Mouse (Mus musculus) embryo, embryonic 9.5 days (tissue): ENCODE results near the gene Met.

Source experiments
- DNase-seq: peaks from one replicate; pipeline ENCODE4 v3.0.0-alpha.2; 2017; ENCODE audit errors: extremely low spot score

The Met gene

DNA sequence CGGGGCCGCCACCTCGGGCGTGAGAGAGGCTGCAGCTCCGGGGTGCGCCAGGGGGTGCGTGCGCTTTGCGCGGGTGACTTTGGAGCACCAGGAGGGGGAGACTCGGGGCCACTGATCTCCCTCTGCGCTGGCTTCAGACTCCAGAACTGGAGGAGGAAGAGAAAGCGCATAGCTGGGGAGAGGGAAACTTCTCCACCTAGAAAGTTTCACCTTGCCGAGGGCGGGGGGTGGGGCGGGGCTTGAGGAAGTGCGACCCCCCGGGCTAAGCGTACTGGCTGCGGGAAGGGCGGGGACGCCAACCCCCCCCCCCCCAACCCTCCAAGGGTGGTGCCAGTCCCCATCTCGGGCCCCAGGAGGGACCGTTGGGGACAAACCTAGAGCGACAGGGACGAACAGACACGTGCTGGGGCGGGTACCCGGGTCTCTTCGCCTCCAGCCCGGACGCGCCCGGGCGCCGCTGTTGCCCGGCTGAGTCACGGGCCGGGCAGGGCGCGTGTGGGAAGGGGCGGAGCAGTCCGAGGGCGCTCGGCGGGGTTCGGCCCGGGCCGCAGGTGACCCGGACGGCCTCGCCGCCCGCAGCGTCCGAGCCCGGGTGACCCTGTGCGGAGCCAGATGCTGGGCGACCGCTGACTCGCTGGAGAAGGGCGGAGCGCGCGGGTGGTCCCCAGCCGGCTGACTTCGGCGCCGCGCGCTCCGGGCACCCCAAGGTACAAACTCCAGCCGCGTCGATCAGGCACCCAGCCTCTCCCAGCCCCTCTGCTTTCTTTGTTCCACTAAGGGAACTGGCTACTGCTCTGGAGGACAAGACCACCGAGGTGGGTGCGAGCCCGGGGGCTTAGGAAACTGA is at the start of gene Met:
TSS of gene Met (plus strand) at position 367 of the 847 bp plus-strand sequence.
- DNase-seq: peak; percentile 69

DNA sequence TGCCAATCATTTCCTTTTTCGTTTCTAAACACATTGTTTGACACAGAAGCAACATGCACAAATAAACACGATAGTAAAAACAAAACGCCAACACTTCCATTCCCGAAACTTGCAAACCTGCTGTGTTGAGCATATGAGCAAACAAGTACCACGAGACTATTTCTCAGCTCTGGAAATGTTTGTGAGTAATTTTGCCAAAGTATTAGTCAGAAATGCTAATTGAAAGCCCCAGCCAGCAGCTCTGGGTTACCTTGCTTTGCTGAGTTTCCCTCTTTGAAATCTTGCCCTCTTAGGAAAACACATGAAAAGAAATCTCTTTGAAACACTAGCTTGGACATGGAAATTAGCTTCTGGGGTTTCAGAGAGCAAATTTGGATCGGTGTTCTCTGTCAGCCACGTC is 45.4 kb upstream of the Met start:
- DNase-seq: no peak

DNA sequence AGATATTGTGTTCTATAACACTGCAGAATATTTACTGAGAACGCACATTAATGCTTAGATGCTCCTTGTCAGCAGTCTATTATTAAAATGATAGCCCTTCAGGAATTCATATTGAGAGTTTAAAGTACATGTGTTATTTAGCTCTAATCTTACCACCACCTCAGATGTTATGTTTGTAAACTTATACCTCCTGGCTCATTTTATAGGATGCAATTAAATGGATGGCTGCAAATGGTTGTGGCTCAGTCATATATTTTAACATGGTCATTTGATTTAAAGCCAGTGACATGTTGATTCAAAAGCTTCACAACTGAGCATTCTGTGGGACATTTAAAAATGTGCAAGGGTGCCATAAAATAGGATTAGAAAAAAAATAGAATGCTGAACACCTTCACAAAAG is 41.2 kb upstream of the Met start:
- DNase-seq: no peak

DNA sequence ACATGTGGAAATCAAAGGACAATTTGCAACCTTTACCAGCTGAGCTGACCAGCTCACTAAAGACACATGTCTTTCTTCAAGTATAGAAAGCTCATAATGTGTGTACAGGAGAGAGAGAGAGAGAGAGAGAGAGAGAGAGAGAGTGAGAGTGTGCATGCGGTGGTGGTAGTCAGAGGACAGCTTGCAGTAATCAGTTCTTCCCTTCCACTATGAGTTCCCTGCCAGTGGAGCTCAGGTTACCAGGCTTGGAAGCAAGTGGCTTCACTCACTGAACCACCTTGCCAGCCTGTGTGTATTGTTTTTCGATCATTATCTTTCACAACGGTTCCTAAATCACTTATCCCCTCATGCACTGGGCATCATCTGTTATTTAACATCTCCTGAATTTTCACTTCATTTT is 34.6 kb upstream of the Met start:
- no peak for DNase-seq

DNA sequence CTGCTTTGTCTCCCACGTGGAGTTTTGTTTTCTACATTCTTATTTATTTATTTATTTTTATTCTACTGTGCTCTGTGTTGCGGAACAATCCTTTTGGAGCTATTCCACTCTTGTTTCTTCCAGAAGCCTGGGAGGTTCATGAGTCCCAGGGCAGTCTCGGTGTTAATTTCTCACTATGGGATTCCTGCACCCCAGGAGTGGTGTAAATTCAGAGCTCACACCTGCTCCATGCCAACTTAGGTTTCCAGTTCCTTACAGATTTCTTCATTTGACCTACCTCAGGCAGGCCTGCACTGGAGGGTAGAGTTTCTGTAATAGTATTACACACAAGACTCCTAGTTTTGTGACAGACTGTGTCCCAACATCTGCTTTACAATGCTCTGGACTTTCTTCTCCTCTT is 34.0 kb upstream of the Met start:
- DNase-seq: no peak

DNA sequence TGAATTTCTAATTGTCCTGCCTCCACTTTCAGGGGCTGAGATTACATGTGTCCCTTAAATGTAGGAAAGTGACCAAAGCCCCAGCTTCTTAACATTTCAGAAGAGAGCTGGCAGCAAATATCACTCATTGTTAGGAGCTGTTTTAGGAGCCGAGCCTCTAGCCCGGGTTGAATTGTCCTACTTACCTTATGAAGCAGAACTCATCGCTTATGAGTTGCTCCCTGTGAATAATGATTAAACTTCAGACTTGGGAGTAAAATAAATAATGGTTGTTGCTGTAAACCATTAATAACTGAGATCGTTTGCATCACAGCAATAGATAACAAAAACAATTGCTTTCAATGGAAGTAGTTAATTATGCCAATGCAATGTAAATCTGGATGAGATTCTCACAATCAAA is 20.3 kb upstream of the Met start:
- DNase-seq: no peak

DNA sequence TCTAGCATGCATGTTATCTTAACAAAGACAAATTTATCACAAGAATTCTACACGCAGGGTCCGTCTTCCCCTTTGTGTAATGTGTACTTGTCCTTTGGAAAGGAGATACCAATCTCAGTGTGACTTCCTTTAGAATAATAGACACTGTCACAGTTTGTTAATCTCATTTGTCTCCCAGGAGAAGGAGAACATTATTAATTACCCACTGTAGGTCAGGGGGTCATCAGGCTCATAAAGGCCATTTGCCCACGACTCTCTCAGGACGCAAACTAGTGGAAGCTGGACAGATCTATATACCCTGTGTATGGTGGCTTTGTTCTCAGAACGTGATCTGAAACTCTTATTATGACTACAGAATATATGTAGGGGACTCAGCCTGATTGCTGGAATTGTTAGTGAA is 12.3 kb upstream of the Met start:
- peak; percentile 38 for DNase-seq

DNA sequence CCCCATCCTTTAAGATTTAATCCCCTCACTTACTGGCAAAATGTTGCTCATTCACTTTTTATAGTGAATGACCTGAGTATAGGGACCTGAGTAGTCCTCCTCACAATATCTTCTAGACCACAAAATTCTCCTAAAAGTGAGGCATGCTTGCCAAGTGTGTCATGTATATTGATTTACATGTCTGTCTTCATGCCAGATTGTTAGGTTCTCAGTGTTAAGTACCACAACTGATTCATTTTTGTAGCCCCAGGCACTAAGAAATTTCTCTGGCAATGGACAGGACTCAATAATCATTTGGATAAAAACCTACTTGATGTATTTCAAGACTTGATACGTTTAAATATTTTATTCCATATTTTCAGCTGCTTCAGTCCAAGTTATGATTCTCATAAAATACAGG is 8.5 kb upstream of the Met start:
- DNase-seq: no peak

DNA sequence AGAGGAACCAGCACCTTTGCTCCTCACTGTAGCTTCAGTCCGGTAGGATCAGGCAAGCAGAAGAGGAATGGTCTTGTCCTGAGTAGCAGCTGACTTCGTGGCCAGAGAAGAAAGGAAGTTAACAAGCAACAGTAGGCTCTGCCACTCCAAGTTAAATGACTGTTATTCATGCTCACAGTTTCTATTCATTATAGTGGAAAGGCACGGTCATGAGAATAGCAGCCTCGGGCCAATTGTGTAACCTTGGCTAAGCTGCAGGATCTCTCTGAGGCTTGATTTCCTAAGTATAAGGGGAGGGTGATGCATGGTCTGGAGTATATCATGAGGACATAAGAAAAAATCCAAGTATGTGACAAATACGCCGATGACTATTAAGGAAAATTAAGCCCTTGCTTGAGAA is 4.0 kb upstream of the Met start:
- DNase-seq: no peak

DNA sequence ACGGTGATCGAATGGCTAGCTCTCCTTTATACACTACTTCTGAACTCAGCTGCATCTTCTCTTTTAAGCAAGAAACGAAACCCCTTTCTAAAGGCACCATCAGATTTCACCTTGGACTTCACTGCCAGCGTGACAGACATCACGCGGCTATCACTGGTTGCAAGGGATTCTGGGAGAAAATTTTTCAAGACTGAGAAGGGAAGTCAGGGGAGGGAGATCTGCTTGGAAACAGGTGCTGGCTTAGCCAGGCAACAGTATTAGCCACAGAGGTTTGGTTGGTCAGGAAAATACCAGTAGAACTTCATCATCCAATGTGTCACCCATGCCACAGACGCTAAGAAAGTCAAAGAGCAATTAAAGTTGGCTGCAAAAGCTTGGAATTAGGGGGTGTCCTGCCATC is 2.2 kb upstream of the Met start:
- DNase-seq: no peak

DNA sequence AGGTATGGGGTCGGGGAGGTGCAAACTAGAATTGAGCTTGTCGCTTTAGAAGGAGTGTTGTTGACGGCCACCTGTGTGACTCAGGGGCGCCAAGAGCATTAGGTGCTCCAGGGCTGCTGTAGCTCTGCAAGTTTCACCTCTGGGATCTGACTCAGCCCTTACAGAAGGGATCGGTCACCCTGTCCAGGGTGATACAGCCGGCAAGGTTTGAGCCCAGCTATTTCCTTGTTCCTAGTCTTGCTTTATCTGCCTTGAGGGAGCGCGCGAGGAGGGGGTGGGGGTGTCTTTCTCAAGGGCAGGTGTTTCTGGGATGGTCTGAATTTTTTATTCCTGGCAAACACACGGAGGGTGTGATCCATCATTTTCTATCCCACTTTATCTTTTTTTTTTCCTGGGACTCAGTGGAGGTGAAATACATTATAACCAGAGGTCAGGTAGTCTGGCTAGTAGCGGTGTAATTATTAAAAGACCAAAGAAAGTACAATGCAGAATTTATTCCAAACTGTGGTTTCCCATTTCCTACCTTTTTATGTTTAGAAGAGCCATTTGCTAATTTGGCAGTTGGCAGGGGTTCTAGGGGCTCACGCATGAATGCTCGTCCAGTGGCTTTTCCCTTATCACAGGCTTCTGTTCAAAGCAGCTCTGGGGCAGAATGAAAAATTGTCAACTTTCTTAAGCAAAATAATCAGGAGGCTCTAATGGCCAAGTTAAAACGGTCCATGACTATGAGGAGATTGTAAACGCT is 853 bp downstream of the Met start:
- DNase-seq: no peak

DNA sequence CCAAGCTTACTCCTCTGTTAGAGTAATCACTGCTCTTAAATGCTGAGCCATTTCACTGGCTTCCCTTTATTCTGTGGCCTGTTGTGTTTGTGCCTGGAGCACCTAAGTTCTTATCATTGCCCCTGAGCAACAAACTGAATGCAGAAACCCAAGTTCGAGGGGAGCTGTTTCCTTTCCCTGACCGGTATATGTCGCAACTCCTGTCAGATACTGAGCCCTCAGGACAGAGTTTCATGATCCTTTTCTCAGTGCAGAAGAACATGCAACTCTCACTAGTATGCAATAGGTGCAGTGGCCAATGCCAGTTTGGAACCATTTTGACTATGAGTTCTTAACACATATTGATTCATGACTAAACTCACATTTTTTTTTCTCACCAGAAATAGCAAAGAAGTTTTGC is 2.9 kb downstream of the Met start:
- no peak for DNase-seq

DNA sequence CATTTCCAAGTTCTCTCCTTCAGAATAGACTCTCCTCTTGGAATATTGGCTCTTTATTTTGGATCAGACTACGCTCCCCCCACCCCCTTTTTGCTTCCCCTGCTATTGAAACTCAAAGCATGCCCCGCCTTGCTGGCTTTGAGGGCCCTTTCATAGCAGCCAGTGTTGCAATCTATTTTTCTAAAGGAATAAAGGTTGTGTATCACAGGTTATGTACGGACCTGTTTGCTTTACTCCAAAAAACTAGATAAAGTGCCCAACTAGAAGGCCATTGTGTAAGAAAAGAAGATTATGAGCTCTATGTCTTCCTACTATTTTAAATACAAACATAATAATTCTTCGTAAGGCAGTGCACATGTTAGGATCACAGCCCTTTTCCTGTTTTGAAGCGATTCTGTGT is 5.4 kb downstream of the Met start:
- DNase-seq: no peak

DNA sequence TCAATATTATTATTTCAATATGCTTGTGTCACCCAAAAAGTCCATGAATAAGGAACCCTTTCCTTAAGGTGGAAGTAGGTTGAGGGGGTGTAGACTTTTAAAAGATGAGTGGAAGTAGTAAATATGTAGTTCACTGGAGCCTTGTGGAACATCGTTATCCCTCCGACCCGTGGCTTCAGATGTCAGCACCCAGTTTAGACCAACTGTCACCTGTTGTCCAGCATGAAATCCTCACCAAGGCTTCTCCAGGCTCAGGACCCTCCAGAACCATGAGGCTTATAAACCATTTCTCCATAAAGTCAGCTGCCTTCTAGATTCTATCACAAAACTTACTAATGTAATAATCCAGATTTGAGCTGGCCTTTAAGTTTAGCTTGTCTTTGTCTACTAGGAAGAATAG is 9.5 kb downstream of the Met start:
- no peak for DNase-seq

DNA sequence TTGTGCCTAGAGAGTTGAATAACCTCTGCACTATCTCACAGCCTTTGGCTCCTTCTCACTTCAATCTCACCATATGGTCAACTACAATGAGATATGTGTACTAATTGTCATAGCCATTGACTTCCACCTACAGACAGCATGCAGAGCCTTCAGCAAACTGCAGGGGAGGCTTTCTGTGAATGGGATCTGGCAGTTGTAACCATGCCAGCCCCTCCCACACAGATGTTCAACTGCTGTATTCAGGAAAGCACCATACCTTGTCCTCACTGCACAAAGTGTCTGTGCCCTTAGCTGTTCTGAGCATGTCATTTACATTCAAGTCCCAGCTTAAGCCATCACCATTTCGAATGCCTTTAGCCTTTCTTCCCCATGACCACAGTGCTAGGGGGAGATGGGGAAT is 14.2 kb downstream of the Met start:
- no peak for DNase-seq

DNA sequence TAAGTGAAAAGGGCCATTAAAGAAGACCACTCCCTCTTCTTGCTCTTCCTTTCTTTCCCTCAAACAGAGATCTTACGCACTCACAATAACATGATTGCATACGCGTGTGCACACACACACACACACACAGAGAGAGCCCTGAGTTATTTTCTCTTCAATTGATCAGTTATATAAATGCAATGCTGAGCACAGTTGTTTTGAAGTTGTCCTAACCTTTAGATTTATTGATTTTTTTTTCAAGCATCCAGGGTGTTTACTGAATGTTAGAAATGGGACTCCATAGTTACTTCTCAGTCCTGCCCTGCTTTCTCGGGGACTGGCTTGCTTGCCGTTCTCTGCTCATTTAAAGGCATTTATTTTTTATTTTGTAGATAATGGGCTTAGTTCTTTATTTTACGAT is 14.7 kb downstream of the Met start:
- DNase-seq: no peak

DNA sequence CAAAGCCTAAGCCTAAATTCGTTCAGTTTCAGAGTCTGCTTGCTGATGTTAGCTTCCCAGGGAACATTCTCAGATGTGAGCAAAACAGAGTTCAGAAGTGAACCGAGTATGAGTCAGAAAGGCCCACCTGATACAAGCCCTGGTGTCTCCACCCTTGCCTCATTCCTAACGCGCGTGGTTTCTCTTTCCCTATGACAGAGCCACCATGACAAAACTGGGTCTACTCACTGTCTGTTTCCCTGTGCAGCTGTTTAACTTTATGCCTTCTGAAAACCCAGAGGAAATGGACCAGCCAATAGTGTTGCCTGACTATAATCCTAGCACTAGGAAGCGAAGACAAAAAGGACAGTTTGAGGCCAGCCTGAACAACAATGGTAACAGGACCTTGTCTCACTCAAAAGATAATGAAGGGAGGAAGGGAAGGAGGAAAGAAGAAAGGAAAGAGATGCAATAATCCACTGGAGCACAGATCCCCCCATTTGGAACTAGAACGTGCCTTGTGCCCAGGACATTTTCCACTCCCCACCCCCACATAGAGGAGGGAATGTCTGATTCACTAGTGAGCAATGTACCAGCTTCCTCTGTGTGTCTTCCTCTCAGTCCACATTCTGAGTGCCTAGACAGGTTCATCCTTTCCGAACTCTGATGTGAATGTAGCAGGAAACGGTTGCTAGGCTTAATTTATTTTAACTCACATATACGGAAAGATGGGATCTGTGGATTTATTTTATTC is 15.4 kb downstream of the Met start:
- no peak for DNase-seq

DNA sequence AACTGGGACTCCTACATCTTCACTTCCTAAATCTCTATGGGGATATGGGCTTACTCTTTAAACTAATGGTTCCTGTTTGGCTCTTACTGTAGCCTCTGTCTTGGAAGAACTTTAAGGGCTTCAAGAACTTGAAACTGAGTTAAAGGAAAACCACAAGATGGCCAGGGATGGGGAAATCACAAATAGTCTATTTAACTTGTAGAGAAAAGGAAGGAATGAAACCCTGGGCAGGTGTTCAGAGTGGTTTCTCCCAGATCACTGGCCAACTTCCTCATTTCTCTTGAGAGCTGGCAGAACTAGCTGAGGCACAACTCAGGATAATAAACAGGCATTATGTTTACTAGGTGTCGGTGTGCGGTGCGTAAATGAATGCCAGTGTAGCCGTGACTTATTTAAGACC is 17.5 kb downstream of the Met start:
- no peak for DNase-seq

DNA sequence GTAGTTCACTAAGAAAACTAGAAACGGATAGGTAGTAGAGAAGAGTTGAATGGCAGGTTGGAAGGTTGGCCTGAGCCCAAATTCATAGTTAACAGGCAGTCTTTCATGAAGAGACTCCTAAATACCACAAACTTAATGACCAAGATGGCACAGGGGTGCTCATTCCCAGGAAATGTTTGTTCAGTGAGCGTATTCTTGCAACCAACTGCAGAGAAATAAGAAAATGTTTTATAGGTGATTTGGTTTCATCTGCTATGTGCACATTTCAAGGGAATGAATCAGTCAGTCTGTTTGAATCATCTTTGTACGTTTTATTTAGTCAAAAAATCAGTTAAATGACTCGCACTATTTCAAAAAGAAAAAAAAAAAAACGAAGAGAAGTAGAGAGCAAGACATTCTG is 21.6 kb downstream of the Met start:
- DNase-seq: no peak

DNA sequence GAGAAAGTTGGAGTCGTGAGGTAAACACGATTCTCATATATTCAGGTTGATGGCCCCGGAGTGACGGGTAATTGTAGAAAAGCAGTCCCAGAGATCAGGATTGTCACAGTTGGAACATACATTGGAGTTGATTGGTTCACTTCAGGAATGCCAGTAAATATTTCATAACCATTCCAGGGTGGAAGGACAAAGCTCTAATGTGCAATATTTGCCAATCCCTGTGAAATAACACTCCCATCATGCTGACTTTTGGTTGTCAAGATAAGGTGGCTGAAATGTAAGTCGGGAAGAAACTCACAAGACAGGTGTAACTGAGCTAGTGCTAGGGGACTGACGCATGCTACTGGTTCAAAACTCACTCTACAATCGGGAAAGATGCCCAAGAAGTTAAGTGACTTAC is 22.2 kb downstream of the Met start:
- no peak for DNase-seq

DNA sequence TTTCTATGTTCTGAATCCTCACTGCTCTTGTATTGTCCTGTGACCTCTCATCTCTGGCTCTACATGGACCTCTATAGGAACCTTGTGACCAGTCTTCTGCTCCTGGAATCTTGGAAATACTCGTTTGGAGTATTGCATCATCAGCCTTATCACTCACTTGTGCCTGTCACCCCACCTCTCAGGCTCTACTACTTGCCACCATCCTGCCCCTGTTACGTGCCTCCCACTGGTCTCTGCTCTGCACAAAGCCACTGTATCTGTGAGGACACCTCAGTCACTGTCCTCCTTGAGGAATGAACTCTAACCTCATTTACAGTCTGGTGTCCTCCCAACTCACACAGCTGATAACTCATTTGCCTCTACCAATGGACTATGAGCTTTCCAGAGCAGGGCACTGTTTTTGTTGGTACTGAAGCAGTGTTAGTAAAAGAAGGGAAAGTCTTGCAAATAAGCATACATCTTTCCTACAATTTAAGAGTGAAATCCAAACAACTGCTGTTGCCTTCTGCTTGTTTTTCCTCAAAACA is 24.8 kb downstream of the Met start:
- no peak for DNase-seq

DNA sequence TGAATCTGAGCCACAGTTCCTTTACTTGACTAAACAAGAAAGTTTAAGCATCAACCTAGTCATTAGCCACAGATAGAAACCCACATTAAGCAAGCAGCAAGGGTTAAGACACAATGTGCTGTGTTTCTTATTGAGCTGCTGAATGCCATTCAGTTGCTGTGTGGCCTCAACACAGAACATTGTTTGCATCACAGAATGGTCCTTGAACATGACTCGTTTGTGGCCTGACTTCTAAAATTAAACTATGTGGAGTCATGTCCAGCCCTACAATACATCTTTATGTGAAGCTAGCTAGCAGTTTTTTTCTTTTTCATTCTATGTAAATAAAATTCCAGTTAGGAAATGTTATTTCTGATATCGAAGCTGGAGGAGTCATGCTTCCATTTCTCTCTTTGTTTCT is 27.2 kb downstream of the Met start:
- DNase-seq: no peak

DNA sequence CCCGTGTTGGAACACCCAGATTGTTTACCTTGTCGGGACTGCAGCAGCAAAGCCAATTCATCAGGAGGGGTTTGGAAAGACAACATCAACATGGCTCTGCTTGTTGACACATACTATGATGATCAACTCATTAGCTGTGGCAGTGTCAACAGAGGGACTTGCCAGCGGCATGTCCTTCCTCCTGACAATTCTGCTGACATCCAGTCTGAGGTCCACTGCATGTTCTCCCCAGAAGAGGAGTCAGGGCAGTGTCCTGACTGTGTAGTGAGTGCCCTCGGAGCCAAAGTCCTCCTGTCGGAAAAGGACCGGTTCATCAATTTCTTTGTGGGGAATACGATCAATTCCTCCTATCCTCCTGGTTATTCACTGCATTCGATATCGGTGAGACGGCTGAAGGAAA is 27.9 kb downstream of the Met start:
- DNase-seq: no peak
